Mouse (Mus musculus) limb, embryonic 14.5 days (tissue): ENCODE measurements around the gene Tmem218. TPM values are rescaled to one million over a fixed set of nuclear protein-coding genes. Genes with fewer than 3 reads are reported as not detected.
A peak's percentile ranks its signal among the peaks of the same experiment; 100 is the strongest.

Source experiments
- ATAC-seq: fragments of 200-750 bp; cut with Nextera tagmentation; 2 replicates; pipeline ENCODE4 v1.8.0; 2017; ENCODE audit warnings: low read depth, moderate number of reproducible peaks, moderate TSS enrichment; ENCODE audit not compliant: low FRiP score
- DNase-seq: peaks from one replicate; pipeline ENCODE4 v3.0.0-alpha.2; 2015; ENCODE audit warnings: low spot score
- H3K27ac ChIP-seq: fragments of 300-500 bp; sonication (generic); replicated peaks from 2 replicates; pipeline ENCODE4 v1.5.1; 2014; ENCODE audit warnings: low read depth, mild to moderate bottlenecking, low read length, moderate library complexity, mixed read lengths
- H3K27me3 ChIP-seq: fragments of 300-500 bp; sonication (generic); 2 replicates; pipeline ENCODE4 v1.6.1; 2014; ENCODE audit warnings: low read length, mixed read lengths; ENCODE audit not compliant: control insufficient read depth, insufficient read depth
- H3K36me3 ChIP-seq: fragments of 300-500 bp; sonication (generic); 2 replicates; pipeline ENCODE4 v1.6.1; 2014; ENCODE audit warnings: mild to moderate bottlenecking, low read length, moderate library complexity, mixed read lengths; ENCODE audit not compliant: control insufficient read depth, insufficient read depth
- H3K4me1 ChIP-seq: fragments of 300-500 bp; sonication (generic); 2 replicates; pipeline ENCODE4 v1.6.1; 2014; ENCODE audit warnings: antibody characterized with exemption, low read length, mixed read lengths; ENCODE audit not compliant: control insufficient read depth, insufficient read depth
- H3K4me2 ChIP-seq: fragments of 300-500 bp; sonication (generic); replicated peaks from 2 replicates; pipeline ENCODE4 v1.6.1; 2014; ENCODE audit warnings: low read depth, mild to moderate bottlenecking, low read length, moderate library complexity; ENCODE audit not compliant: severe bottlenecking
- H3K4me3 ChIP-seq: fragments of 300-500 bp; sonication (generic); replicated peaks from 2 replicates; pipeline ENCODE4 v1.5.1; 2014; ENCODE audit warnings: low read length
- H3K9ac ChIP-seq: fragments of 300-500 bp; sonication (generic); 2 replicates; pipeline ENCODE4 v1.6.1; 2014; ENCODE audit warnings: mild to moderate bottlenecking, low read depth, low read length, moderate library complexity; ENCODE audit not compliant: severe bottlenecking
- H3K9me3 ChIP-seq: fragments of 300-500 bp; sonication (generic); 2 replicates; pipeline ENCODE4 v1.6.1; 2016; ENCODE audit warnings: low read length; ENCODE audit not compliant: control insufficient read depth
- POLR2A ChIP-seq: fragments of 200-500 bp; IDR thresholded peaks from 2 replicates; pipeline ENCODE4 v1.8.0; 2012; ENCODE audit warnings: inconsistent platforms, mild to moderate bottlenecking, moderate library complexity, borderline replicate concordance; ENCODE audit not compliant: insufficient read depth, insufficient read length; ENCODE audit errors: extremely low read depth
- WGBS: fragments of 180-500 bp; shearing (Covaris S2); extraction: QIAGEN DNeasy Blood & Tissue Kit; methylation state at CpG from one replicate; pipeline ENCODE4 v1.1.7; 2014; 5-methylcytosine and 5-hydroxymethylcytosine counted together
- polyA plus RNA-seq, 2 experiments: library from polyadenylated mRNA; depleted of rRNA in 1 of 2; stranded (reverse) in 1 of 2; unstranded in 1 of 2; fragments of >200 nt; fragmentation: Nextera tagmentation in 1 of 2; extraction: Ambion mirVana in 1 of 2; gene quantifications; 2 replicates each; pipeline versions ENCODE4 v1.2.1 to v1.2.3; 2012 to 2014

Tmem218 gene
- polyA plus RNA-seq (2012; rRNA removed) (4.8 and 5.7 TPM in 2 replicates), polyA plus RNA-seq (2014; fragmentation: Nextera tagmentation; extraction: Ambion mirVana) (13.5 and 14.0 TPM in 2 replicates)

DNA sequence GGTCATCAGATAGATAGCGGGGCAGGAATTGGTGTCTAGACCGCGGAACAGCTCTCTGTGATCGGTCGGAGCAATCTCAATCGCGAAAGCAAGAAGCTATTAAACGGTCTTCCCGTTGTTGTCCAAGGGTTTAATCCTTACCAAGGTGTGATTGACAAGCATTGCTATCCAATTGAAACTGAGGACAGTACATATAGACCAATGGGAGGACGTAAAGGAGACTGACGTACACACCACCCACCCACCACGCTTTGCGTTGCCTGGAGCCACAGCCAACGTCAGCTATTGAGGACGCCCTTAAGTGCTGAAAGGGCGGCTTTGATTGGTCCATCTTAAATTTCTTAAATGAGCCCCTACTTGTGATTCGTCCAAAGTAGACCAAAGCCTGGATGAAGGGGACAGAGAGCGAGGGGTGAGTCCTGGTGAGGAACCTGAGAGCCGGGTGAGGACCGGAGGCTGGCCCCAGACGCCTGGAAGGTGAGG, at the start of gene Tmem218:
Gene Tmem218, plus strand, starts transcription at position 295 of the 483 bp plus-strand sequence.
- peak within 1 kb of the TSS; percentile 76 for H3K4me2 ChIP-seq
- under 1% methylated on average over 21 of the region's 21 CpGs for WGBS
- peak; percentile 53; the same call in 1 of the 2 replicates for TF ChIP-seq POLR2A
- ATAC-seq (peak; percentile 100), DNase-seq (peak; percentile 99)
- no peaks in the 10 kb centered on the region for H3K27me3 ChIP-seq
- peak within 1 kb of the TSS; percentile 65 for H3K4me3 ChIP-seq
- peak within 1 kb of the TSS; percentile 73 for H3K9ac ChIP-seq
- peaks cover 6% of the 10 kb centered on the region; the same call in 1 of the 2 replicates for H3K4me1 ChIP-seq
- peak within 1 kb of the TSS; percentile 69 for H3K27ac ChIP-seq
- no peaks in the 10 kb centered on the region for H3K36me3 ChIP-seq
- H3K9me3 ChIP-seq = no peaks in the 10 kb centered on the region

GRCm38 (mm10) chr9:37160686-37161085, 47.3 kb upstream of the Tmem218 start:
- no peaks in the 10 kb centered on the region for H3K36me3 ChIP-seq
- H3K4me3 ChIP-seq = no peak overlapping the region
- TF ChIP-seq POLR2A = no peak
- WGBS = 71% methylated on average over 2 of the region's 2 CpGs
- H3K27ac ChIP-seq = no peak overlapping the region
- H3K27me3 ChIP-seq = peaks cover 5% of the 10 kb centered on the region; the same call in 1 of the 2 replicates
- no peaks in the 10 kb centered on the region for H3K4me1 ChIP-seq
- H3K9me3 ChIP-seq = no peaks in the 10 kb centered on the region
- ATAC-seq (no peak), DNase-seq (no peak)
- no peak overlapping the region for H3K4me2 ChIP-seq
- H3K9ac ChIP-seq = no peak overlapping the region

- H3K36me3 ChIP-seq = no peaks in the 10 kb centered on the region
- ATAC-seq (no peak), DNase-seq (no peak)
- H3K9ac ChIP-seq = no peak overlapping the region
- no peak overlapping the region for H3K4me3 ChIP-seq
- no peak overlapping the region for H3K4me2 ChIP-seq
- no peaks in the 10 kb centered on the region for H3K4me1 ChIP-seq
- no peaks in the 10 kb centered on the region for H3K27me3 ChIP-seq
- no peak for TF ChIP-seq POLR2A
- WGBS = 80% methylated on average over 2 of the region's 2 CpGs
- no peaks in the 10 kb centered on the region for H3K9me3 ChIP-seq
- H3K27ac ChIP-seq = no peak overlapping the region
Measured at GRCm38 (mm10) chr9:37166899-37167298, 41.1 kb upstream of the Tmem218 start.

GRCm38 (mm10) chr9:37173376-37173775, 34.6 kb upstream of the Tmem218 start:
- no peaks in the 10 kb centered on the region for H3K36me3 ChIP-seq
- peaks cover 49% of the 10 kb centered on the region for H3K4me1 ChIP-seq
- no peak overlapping the region for H3K9ac ChIP-seq
- 0 out of 2 replicates have a peak, but pooled peaks cover 3% of the 10 kb centered on the region for H3K27me3 ChIP-seq
- H3K27ac ChIP-seq = peak overlapping the region; percentile 43; the same call in 1 of the 2 replicates
- peak; percentile 3; the same call in 1 of the 2 replicates for ATAC-seq
- H3K4me2 ChIP-seq = no peak overlapping the region
- TF ChIP-seq POLR2A = no peak
- peak; percentile 32 for DNase-seq
- no peaks in the 10 kb centered on the region for H3K9me3 ChIP-seq
- H3K4me3 ChIP-seq = no peak overlapping the region
- WGBS = 14% methylated on average over 5 of the region's 5 CpGs

DNA sequence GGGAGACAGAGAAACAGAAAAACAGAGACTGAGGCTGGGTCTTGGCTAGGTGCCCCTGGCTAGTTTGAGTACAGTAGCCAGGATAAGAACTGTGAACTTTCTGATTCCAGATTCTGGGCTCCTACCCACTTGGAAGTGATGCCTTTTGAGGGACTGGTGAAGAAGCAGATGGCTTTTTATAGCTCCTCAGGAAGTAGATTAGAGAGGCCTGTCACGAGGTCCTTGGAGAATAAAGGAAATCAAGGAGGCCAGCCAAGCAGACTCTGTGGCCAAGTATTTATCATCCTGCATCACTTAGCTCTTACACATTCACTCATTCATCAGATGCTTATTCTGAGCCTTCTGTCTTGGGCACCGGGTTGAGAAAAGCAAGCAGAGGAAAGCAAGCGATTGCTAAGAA, 32.0 kb upstream of the Tmem218 start:
- no peak overlapping the region for H3K27ac ChIP-seq
- no peak overlapping the region for H3K4me2 ChIP-seq
- DNase-seq (no peak), ATAC-seq (no peak)
- 57% methylated on average over 3 of the region's 3 CpGs for WGBS
- no peak overlapping the region for H3K4me3 ChIP-seq
- no peak for TF ChIP-seq POLR2A
- H3K9me3 ChIP-seq = no peaks in the 10 kb centered on the region
- no peak overlapping the region for H3K9ac ChIP-seq
- H3K36me3 ChIP-seq = no peaks in the 10 kb centered on the region
- H3K4me1 ChIP-seq = peaks cover 58% of the 10 kb centered on the region
- 0 out of 2 replicates have a peak, but pooled peaks cover 7% of the 10 kb centered on the region for H3K27me3 ChIP-seq
